ENCODE assay signal across 26 mouse cellular contexts in the genomic region with DNA sequence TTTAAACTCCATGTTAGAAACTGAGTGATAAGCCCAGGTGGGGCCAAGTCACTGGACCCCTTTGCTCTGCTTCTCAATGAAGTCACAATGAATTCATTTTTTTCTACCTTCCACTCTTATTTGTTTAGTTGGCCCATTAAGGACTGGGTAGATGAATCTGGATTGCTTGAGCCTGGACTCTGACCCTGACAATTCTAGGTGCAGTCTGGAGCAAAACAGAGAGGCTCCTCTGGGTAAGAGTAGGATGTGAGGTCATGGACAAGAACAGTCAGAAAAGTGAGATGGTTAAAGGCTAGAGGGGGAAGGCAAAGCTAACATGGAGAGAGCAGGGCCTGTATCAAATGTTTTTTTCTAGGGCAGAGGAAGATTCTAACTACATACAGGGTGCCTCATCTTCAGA. TPM values are rescaled to one million over a fixed set of nuclear protein-coding genes. Genes with fewer than 3 reads are reported as not detected.
A peak's percentile ranks its signal among the peaks of the same experiment; 100 is the strongest.
DNase-seq lines count a peak whose midpoint lies in the region; ATAC-seq and TF ChIP-seq lines count a peak whose summit lies in the region.
"Had no signal": no experiment of that assay in that cellular context is flagged by ENCODE, and none has a peak within 500 bp of the region (broad histone marks: within the 10 kb centered on the region; RNA-seq: fewer than 3 reads in every experiment).

No protein-coding gene starts in this region.

- no peak for TF ChIP-seq EP300 in liver, postnatal 0 days (IDR thresholded peaks at IDR 0.05; ENCODE audit: low read depth)

- H3K4me3 ChIP-seq in liver, postnatal 0 days (ENCODE audit: low read depth, low read length) = no peak overlapping the region
- H3K4me3 ChIP-seq in liver, embryonic 12.5 days = no peak overlapping the region
- no peak overlapping the region for H3K4me3 ChIP-seq in small intestine, adult 2 months (ENCODE audit: low read depth, low read length)
- H3K4me3 ChIP-seq in hindbrain, embryonic 10.5 days = no peak overlapping the region
- H3K4me3 ChIP-seq in hindbrain, embryonic 16.5 days (ENCODE audit: low read length) = no peak overlapping the region
- H3K4me3 ChIP-seq: forebrain, embryonic 13.5 days; heart, embryonic 12.5 days; hindbrain, embryonic 12.5 days; limb, embryonic 13.5 days; liver, embryonic 15.5 days; megakaryocyte, embryonic 14.5 days; midbrain, embryonic 13.5 days; neural tube, embryonic 13.5 days had no signal

- peak overlapping the region; percentile 26; the same call in 1 of the 2 replicates for H3K4me2 ChIP-seq in liver, postnatal 0 days (ENCODE audit: low read depth, low read length)
- H3K4me2 ChIP-seq in liver, embryonic 12.5 days = no peak overlapping the region
- no peak overlapping the region for H3K4me2 ChIP-seq in hindbrain, embryonic 16.5 days (ENCODE audit: low read length)
- H3K4me2 ChIP-seq: forebrain, embryonic 13.5 days; heart, embryonic 12.5 days; hindbrain, embryonic 12.5 days; limb, embryonic 13.5 days; liver, embryonic 15.5 days; midbrain, embryonic 13.5 days; neural tube, embryonic 13.5 days had no signal

- no peaks in the 10 kb centered on the region for H3K9me3 ChIP-seq in liver, postnatal 0 days (ENCODE audit: low read length)
- no peaks in the 10 kb centered on the region for H3K9me3 ChIP-seq in liver, embryonic 12.5 days (replicated peaks)
- H3K9me3 ChIP-seq in hindbrain, embryonic 10.5 days = no peaks in the 10 kb centered on the region
- H3K9me3 ChIP-seq in hindbrain, embryonic 16.5 days (ENCODE audit: control insufficient read depth, low read length) = no peaks in the 10 kb centered on the region
- H3K9me3 ChIP-seq: forebrain, embryonic 13.5 days; heart, embryonic 12.5 days; hindbrain, embryonic 12.5 days; limb, embryonic 13.5 days; liver, embryonic 15.5 days; megakaryocyte, embryonic 14.5 days; midbrain, embryonic 13.5 days; neural tube, embryonic 13.5 days had no signal

- no peak for ATAC-seq in CD4-positive, CD25-positive, alpha-beta regulatory T cell, adult 4 months
- ATAC-seq in liver, postnatal 0 days = no peak
- ATAC-seq in liver, embryonic 12.5 days = no peak
- no peak for ATAC-seq in hindbrain, embryonic 16.5 days
- ATAC-seq: forebrain, embryonic 13.5 days; midbrain, embryonic 13.5 days had no signal

- no peaks in the 10 kb centered on the region for H3K27me3 ChIP-seq in liver, postnatal 0 days (ENCODE audit: insufficient read depth, low read length)
- no peaks in the 10 kb centered on the region for H3K27me3 ChIP-seq in liver, embryonic 12.5 days (replicated peaks)
- H3K27me3 ChIP-seq in small intestine, adult 2 months (ENCODE audit: control insufficient read depth, insufficient read depth, low read length) = no peaks in the 10 kb centered on the region
- peaks cover 9% of the 10 kb centered on the region; the same call in 1 of the 2 replicates for H3K27me3 ChIP-seq in hindbrain, embryonic 10.5 days (ENCODE audit: insufficient read depth, poor library complexity, severe bottlenecking)
- H3K27me3 ChIP-seq in hindbrain, embryonic 16.5 days (replicated peaks; ENCODE audit: control insufficient read depth, insufficient read depth, low read length) = no peaks in the 10 kb centered on the region
- H3K27me3 ChIP-seq: forebrain, embryonic 13.5 days; heart, embryonic 12.5 days; hindbrain, embryonic 12.5 days; limb, embryonic 13.5 days; liver, embryonic 15.5 days; megakaryocyte, embryonic 14.5 days; neural tube, embryonic 13.5 days had no signal

- peak overlapping the region; percentile 69; the same call in 1 of the 2 replicates for H3K27ac ChIP-seq in liver, postnatal 0 days (ENCODE audit: low read depth)
- no peak overlapping the region for H3K27ac ChIP-seq in liver, embryonic 12.5 days
- H3K27ac ChIP-seq in small intestine, adult 2 months (ENCODE audit: insufficient read depth, low read depth, low read length) = peak overlapping the region; percentile 97
- H3K27ac ChIP-seq in hindbrain, embryonic 10.5 days = no peak overlapping the region
- no peak overlapping the region for H3K27ac ChIP-seq in hindbrain, embryonic 16.5 days (ENCODE audit: low read depth, low read length)
- H3K27ac ChIP-seq: forebrain, embryonic 13.5 days; hindbrain, embryonic 12.5 days; limb, embryonic 13.5 days; liver, embryonic 15.5 days; midbrain, embryonic 13.5 days; neural tube, embryonic 13.5 days had no signal

- H3K9ac ChIP-seq in liver, postnatal 0 days (replicated peaks) = no peak overlapping the region
- H3K9ac ChIP-seq in liver, embryonic 12.5 days = no peak overlapping the region
- no peak overlapping the region for H3K9ac ChIP-seq in hindbrain, embryonic 16.5 days (ENCODE audit: low read depth, low read length)
- H3K9ac ChIP-seq: forebrain, embryonic 13.5 days; heart, embryonic 12.5 days; hindbrain, embryonic 12.5 days; limb, embryonic 13.5 days; liver, embryonic 15.5 days; midbrain, embryonic 13.5 days; neural tube, embryonic 13.5 days had no signal

- DNase-seq in CD4-positive, CD25-positive, alpha-beta regulatory T cell, adult 2 months (ENCODE audit: low read depth, low spot score) = peak; percentile 37
- DNase-seq in liver, postnatal 0 days = no peak
- peak; percentile 65 for DNase-seq in induced T-regulatory cell, adult 2 months (ENCODE audit: low read depth)
- DNase-seq in hindbrain, embryonic 10.5 days (ENCODE audit: low spot score) = no peak
- DNase-seq: adrenal gland, adult 8-10 months; cerebellum, adult 9-10 months; kidney, postnatal 4 days; lung, postnatal 14 days had no signal

- H3K36me3 ChIP-seq in liver, postnatal 0 days (replicated peaks; ENCODE audit: insufficient read depth, low read length) = no peaks in the 10 kb centered on the region
- no peaks in the 10 kb centered on the region for H3K36me3 ChIP-seq in liver, embryonic 12.5 days
- H3K36me3 ChIP-seq in small intestine, adult 2 months (ENCODE audit: control insufficient read depth, insufficient read depth, low read length) = peaks cover 6% of the 10 kb centered on the region; the same call in 1 of the 2 replicates
- H3K36me3 ChIP-seq in hindbrain, embryonic 10.5 days = no peaks in the 10 kb centered on the region
- no peaks in the 10 kb centered on the region for H3K36me3 ChIP-seq in hindbrain, embryonic 16.5 days (ENCODE audit: control insufficient read depth, insufficient read depth, low read length)
- H3K36me3 ChIP-seq: heart, embryonic 12.5 days; hindbrain, embryonic 12.5 days; limb, embryonic 13.5 days; liver, embryonic 15.5 days; midbrain, embryonic 13.5 days; neural tube, embryonic 13.5 days had no signal

- TF ChIP-seq CTCF in liver, postnatal 0 days (IDR thresholded peaks at IDR 0.05; ENCODE audit: low read depth) = no peak
- no peak for TF ChIP-seq CTCF in small intestine, adult 2 months (IDR thresholded peaks at IDR 0.05; ENCODE audit: extremely low read depth, insufficient read length, insufficient replicate concordance, low read depth, low read length)

- no peak for TF ChIP-seq POLR2A in small intestine, adult 2 months (IDR thresholded peaks at IDR 0.05; ENCODE audit: low read depth, low read length)

- peaks cover 20% of the 10 kb centered on the region for H3K4me1 ChIP-seq in liver, postnatal 0 days (ENCODE audit: insufficient read depth)
- H3K4me1 ChIP-seq in liver, embryonic 12.5 days = peaks cover 9% of the 10 kb centered on the region
- peaks cover 18% of the 10 kb centered on the region for H3K4me1 ChIP-seq in small intestine, adult 2 months (ENCODE audit: control insufficient read depth, insufficient read depth, insufficient read length, low read length)
- 0 out of 2 replicates have a peak, but pooled peaks cover 5% of the 10 kb centered on the region for H3K4me1 ChIP-seq in hindbrain, embryonic 10.5 days (replicated peaks)
- H3K4me1 ChIP-seq in hindbrain, embryonic 16.5 days (ENCODE audit: control insufficient read depth, insufficient read depth, low read depth, low read length) = no peaks in the 10 kb centered on the region
- H3K4me1 ChIP-seq: heart, embryonic 12.5 days; hindbrain, embryonic 12.5 days; limb, embryonic 13.5 days; midbrain, embryonic 13.5 days; neural tube, embryonic 13.5 days had no signal

RNA-seq across cellular contexts. Expression of gene Ms4a8a, which starts 31.5 kb away (rescaled TPM):
- polyA plus RNA-seq in CD4-positive, CD25-positive, alpha-beta regulatory T cell, adult 4 months (2017; shearing (Covaris generic)) = not detected
- polyA plus RNA-seq in liver, postnatal 0 days (2015; fragmentation: Nextera tagmentation; extraction: Ambion mirVana) = 0.13 and 0.26 TPM in 2 replicates
- not detected in 2 replicates for polyA plus RNA-seq in liver, embryonic 12.5 days (2016; fragmentation: Nextera tagmentation; extraction: Ambion mirVana)
- 173 and 417 TPM in 2 replicates for polyA plus RNA-seq in small intestine, adult 2 months (2012; rRNA removed)
- polyA plus RNA-seq in hindbrain, embryonic 10.5 days (2016; fragmentation: Nextera tagmentation; extraction: Ambion mirVana) = not detected in 2 replicates
- polyA plus RNA-seq in hindbrain, embryonic 16.5 days (2015; fragmentation: Nextera tagmentation; extraction: Ambion mirVana) = not detected in 2 replicates
- polyA plus RNA-seq: activated CD4-positive, CD25-positive, alpha-beta regulatory T cell, adult 4 months; brain, embryonic 14.5 days; embryonic facial prominence, embryonic 14.5 days; forebrain, embryonic 13.5 days; heart, embryonic 12.5 days; hindbrain, embryonic 12.5 days; kidney, embryonic 16.5 days; limb, embryonic 13.5 days; midbrain, embryonic 13.5 days; neural tube, embryonic 13.5 days had no signal

RNA-seq across cellular contexts. Expression of gene Ms4a18, which starts 31.6 kb away (rescaled TPM):
- not detected for polyA plus RNA-seq in CD4-positive, CD25-positive, alpha-beta regulatory T cell, adult 4 months (2017; shearing (Covaris generic))
- not detected in 2 replicates for polyA plus RNA-seq in liver, postnatal 0 days (2015; fragmentation: Nextera tagmentation; extraction: Ambion mirVana)
- not detected in 2 replicates for polyA plus RNA-seq in liver, embryonic 12.5 days (2016; fragmentation: Nextera tagmentation; extraction: Ambion mirVana)
- polyA plus RNA-seq in small intestine, adult 2 months (2012; rRNA removed) = 30.4 and 79.4 TPM in 2 replicates
- not detected in 2 replicates for polyA plus RNA-seq in hindbrain, embryonic 10.5 days (2016; fragmentation: Nextera tagmentation; extraction: Ambion mirVana)
- not detected in 2 replicates for polyA plus RNA-seq in hindbrain, embryonic 16.5 days (2015; fragmentation: Nextera tagmentation; extraction: Ambion mirVana)
- polyA plus RNA-seq: activated CD4-positive, CD25-positive, alpha-beta regulatory T cell, adult 4 months; brain, embryonic 14.5 days; embryonic facial prominence, embryonic 14.5 days; forebrain, embryonic 13.5 days; gonadal fat pad, adult 2 months; heart, embryonic 12.5 days; hindbrain, embryonic 12.5 days; kidney, embryonic 16.5 days; limb, embryonic 13.5 days; midbrain, embryonic 13.5 days; neural tube, embryonic 13.5 days; thymus, postnatal 0 days had no signal

RNA-seq across cellular contexts. Expression of gene Ms4a15, which starts 56.4 kb away (rescaled TPM):
- polyA plus RNA-seq in CD4-positive, CD25-positive, alpha-beta regulatory T cell, adult 4 months (2017; shearing (Covaris generic)) = under 1 TPM in 1 of 2 experiments, not detected in 1; 0.31 TPM
- polyA plus RNA-seq in liver, postnatal 0 days (2015; fragmentation: Nextera tagmentation; extraction: Ambion mirVana) = not detected in 2 replicates
- not detected in 2 replicates for polyA plus RNA-seq in liver, embryonic 12.5 days (2016; fragmentation: Nextera tagmentation; extraction: Ambion mirVana)
- 0.20 and 1.9 TPM in 2 replicates for polyA plus RNA-seq in small intestine, adult 2 months (2012; rRNA removed)
- polyA plus RNA-seq in hindbrain, embryonic 10.5 days (2016; fragmentation: Nextera tagmentation; extraction: Ambion mirVana) = not detected in 2 replicates
- not detected in 2 replicates for polyA plus RNA-seq in hindbrain, embryonic 16.5 days (2015; fragmentation: Nextera tagmentation; extraction: Ambion mirVana)
- polyA plus RNA-seq: brain, embryonic 14.5 days; embryonic facial prominence, embryonic 14.5 days; forebrain, embryonic 13.5 days; gonadal fat pad, adult 2 months; heart, embryonic 12.5 days; hindbrain, embryonic 12.5 days; kidney, embryonic 16.5 days; limb, embryonic 13.5 days; liver, embryonic 15.5 days; midbrain, embryonic 13.5 days; neural tube, embryonic 13.5 days; thymus, postnatal 0 days had no signal

Comparison
In these comparisons a context has a peak if more than half of its experiments do, and no peak if none do; other contexts are left out.
1. H3K27ac ChIP-seq: peak in liver, postnatal 0 days (single experiment) and small intestine, adult 2 months (single experiment); none in liver, embryonic 12.5 days (single experiment), hindbrain, embryonic 10.5 days (single experiment) and hindbrain, embryonic 16.5 days (single experiment).
2. DNase-seq: peak in CD4-positive, CD25-positive, alpha-beta regulatory T cell, adult 2 months (single experiment) and induced T-regulatory cell, adult 2 months (single experiment); none in liver, postnatal 0 days (single experiment) and hindbrain, embryonic 10.5 days (single experiment).
3. RNA of gene Ms4a8a, which starts 31.5 kb away (polyA plus RNA-seq): 173 to 417 TPM in small intestine, adult 2 months; not detected in CD4-positive, CD25-positive, alpha-beta regulatory T cell, adult 4 months, 0.13 to 0.26 TPM in liver, postnatal 0 days, not detected in liver, embryonic 12.5 days, not detected in hindbrain, embryonic 10.5 days and not detected in hindbrain, embryonic 16.5 days; every median in the first group is over 100 times any median in the second.
4. RNA of gene Ms4a18, which starts 31.6 kb away (polyA plus RNA-seq): 30.4 to 79.4 TPM in small intestine, adult 2 months; not detected in CD4-positive, CD25-positive, alpha-beta regulatory T cell, adult 4 months, not detected in liver, postnatal 0 days, not detected in liver, embryonic 12.5 days, not detected in hindbrain, embryonic 10.5 days and not detected in hindbrain, embryonic 16.5 days; every median in the first group is over 10 times any median in the second.